Mouse (Mus musculus) heart, postnatal 14 days (tissue): ENCODE measurements around the gene Aff3. TPM values are rescaled to one million over a fixed set of nuclear protein-coding genes. Genes with fewer than 3 reads are reported as not detected.

Experiments
- DNase-seq, 2 experiments: peaks; one replicate each; pipeline ENCODE4 v3.0.0; 2021 to 2022
- intact Hi-C: fragments of 180-260 bp; cut with DNase I; formaldehyde crosslinking; loops from one replicate; pipeline ENCODE4 v1.15.1; 2025
- total RNA-seq, 2 experiments: library from RNA; stranded (reverse); gene quantifications; 2 replicates each; pipeline ENCODE4 v1.2.3; 2021

Aff3 gene
- total RNA-seq, 2 experiments from 2014 or later = 4.4 to 5.8 TPM

DNA sequence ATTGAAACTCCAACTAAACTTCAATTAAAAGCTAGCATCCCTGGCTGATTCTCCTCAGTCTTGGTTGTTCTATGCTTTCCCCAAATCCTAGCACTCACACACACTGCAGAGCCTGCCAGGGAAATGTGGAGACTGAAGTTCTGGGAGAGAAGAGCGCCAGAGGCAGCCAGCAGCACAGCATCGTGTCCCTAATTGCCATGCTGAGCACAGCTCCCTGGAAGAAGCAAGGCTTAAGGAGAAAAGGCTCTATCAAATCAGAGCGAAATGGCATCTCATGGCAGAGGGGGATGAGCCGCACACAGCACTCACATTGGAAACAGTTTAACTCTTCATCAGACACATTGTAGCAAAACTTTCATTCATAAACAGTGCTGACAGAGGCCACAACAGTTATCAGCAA is 254.3 kb downstream of the Aff3 start:
- intact Hi-C loops = no loop called here
- no peak for DNase-seq

DNA sequence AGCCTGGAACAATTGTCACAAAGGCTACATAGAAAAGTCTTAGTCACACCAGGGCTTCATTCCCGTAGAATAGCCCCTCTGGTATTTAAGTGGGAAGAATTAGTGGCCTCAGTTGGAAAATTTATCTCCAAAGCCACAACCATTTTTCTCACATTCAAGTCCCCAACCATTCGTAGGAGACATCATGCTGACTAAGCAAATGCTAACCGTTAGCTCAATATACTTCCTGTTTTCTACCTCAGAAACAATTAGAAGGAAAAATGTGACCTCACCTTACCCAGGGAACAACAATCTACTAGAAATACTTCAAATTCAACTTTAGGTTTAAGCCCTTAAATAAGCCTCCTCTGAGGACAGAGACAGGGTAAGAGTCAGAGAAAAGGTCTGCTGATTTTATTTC is 256.5 kb downstream of the Aff3 start:
- DNase-seq = no peak
- intact Hi-C loops = no loop called here

DNA sequence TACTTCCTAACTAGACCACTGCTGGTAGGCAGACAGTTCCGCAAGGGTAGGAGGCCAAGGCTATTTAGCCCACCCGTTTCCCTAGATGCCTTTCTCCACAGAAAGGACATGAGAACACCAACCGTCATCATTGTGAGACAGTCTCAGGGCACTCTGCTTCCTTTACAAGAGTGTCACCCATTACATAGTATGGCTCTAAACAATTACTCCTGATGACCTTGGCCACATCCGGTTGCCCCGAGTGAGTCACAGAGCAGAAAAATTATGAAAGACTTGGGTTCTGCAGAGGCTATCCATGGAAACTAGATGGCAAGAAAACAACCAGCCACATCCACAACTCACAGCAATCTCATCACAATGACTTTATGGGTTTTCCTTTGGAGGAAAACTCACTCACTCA is 261.0 kb downstream of the Aff3 start:
- intact Hi-C loops = no loop called here
- DNase-seq = no peak

DNA sequence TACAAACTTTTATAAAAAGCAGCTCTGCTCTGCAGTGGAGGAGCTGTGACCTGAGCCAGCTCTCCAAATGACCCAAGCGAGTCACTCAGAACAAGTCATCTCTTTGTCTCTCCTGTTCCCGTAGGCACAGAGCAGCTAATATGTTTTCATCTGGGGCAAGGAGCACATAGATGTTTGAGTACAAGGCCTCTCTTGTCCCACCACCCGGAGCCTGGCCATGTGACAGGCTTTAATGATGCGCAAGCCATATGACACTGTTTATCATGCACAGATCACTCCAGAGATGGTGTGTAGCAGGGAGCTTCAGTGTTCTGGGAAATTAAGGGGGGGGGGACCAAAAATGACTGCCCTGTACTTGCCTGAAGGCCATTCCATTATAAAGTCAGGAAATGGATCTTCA is 262.9 kb downstream of the Aff3 start:
- intact Hi-C loops = no loop called here
- DNase-seq = no peak

DNA sequence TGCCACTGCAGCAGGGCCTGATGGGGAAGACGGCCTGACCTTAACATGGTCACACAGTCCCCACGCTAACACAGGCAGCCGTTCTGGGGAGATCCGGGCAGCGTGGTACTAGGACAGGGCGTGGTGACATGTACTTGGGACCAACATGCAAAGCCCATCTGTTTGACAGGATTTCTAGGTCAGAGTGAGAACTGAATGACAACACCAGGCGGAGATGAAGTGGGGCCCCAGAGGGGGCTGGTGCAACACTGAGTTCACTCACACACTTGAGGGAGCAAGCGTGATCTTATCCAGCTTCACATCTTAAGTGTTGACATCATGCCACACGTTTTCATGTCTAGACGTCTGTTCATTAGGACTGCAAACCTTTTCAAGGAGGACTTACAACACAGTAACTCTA is 265.5 kb downstream of the Aff3 start:
- DNase-seq = peak in 1 of 2 experiments; percentile 7
- intact Hi-C loops = loop anchor here (10.0 kb wide), 1 partner anchor 226 kb away; no protein-coding TSS in a partner anchor

DNA sequence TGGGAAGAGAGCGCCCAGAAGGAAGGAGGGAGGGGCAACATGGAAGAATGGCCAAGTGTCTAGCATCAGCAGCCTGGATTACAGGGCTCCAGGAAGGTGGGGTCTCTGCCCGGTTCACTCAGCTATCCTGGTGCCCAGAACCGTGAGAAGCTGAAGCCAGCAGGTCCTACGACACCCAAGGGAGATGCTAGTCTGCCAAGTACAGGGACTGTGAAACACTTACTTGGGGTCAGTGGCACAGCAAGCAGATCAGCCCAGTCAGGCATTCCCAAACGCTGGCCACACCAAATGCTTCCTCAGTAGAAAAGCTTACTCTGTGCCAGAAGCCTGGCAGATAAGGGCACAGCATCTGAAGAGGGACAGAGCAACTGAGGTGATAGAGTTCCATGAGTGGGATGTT is 266.2 kb downstream of the Aff3 start:
- peak in 1 of 2 experiments; percentile 12 for DNase-seq
- intact Hi-C loops = loop anchor here (10.0 kb wide), 1 partner anchor 226 kb away; no protein-coding TSS in a partner anchor

DNA sequence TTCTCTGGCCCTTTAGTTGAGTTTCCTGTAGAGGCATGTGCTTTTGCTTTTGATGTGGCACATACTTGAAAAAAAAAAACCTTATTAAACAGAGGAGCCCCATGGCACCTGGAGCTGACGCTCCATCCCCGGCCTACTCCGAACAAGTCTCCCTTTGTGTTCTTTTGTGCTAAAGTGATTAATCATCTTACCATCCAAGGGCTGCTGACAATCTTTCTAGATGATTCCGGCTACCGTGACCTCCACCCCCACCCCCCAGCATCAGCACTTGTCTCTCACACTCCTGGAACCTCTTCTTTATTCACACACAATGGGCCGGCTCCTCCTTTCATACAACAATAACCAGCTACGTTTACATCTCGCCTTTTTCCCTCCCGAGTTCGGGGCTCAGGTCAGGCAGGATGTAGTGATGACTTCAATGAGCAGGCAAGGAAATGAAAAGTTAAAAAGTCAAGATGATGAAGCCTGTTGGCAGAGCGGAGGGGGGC is 269.5 kb downstream of the Aff3 start:
- intact Hi-C loops = loop anchor here (10.0 kb wide), 1 partner anchor 230 kb away; no protein-coding TSS in a partner anchor
- no peak for DNase-seq

DNA sequence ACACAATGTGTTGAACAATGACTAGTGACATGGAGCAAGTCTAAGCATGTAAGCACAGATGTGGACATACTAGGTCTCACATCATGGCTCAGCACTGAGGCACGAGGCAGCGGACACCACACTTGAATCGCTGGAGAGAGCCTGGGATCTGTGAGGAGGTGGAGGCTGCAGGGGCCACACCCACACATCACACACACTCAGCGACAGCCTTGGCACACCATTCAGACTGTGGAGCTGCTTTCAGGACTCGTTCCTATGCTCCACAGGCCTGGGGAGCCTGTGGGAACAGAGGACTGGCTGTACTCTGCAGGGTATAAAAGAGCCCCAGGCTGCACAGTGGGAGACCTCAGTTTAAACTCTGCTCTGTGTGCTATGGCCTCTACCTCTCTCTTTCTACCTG is 270.3 kb downstream of the Aff3 start:
- intact Hi-C loops = loop anchor here (5.0 to 10.0 kb wide), 4 partner anchors 168 to 393 kb away; no protein-coding TSS in a partner anchor
- DNase-seq = no peak

DNA sequence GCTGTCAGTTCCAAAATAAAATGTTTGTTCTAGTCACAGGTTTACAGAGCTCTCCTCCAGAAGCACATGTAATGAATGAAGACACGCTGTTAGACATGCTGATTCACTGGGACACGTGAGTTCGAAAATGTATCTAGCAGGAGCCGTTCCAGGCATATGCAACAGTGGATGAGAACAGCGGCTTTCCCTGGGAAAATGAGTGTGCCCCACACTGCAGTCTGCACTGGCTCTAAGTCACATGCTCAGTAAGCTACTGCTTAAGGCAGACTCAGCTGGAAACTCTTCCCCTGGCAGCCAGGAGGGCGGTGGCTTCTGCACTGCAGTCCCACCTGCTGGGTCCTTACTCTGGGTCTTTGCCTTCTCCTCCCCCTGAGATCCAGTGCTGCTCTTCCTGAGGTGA is 271.2 kb downstream of the Aff3 start:
- intact Hi-C loops = loop anchor here (1.0 to 10.0 kb wide), 5 partner anchors 169 to 394 kb away; no protein-coding TSS in a partner anchor
- no peak for DNase-seq

DNA sequence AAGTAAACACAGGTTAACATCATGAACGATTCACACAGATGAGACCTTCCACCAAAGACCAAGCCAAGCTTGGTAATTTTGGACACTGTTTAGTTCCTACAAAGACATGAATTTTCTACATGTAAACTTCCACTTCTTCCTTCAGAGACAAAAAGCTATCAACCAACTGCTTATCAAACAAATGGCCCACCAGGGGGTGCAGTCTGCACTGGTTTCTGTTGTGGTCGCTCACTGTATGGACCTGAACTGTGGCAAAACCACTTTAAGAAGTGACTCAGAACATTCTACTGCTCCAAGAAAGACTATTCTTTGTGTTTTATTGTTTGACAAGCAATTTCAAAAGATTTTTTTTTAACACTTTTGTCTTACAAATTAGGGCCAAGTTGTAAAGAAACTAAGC is 271.8 kb downstream of the Aff3 start:
- DNase-seq = peak; percentile 72 to 81
- intact Hi-C loops = loop anchor here (1.0 to 10.0 kb wide), 5 partner anchors 169 to 394 kb away; no protein-coding TSS in a partner anchor

DNA sequence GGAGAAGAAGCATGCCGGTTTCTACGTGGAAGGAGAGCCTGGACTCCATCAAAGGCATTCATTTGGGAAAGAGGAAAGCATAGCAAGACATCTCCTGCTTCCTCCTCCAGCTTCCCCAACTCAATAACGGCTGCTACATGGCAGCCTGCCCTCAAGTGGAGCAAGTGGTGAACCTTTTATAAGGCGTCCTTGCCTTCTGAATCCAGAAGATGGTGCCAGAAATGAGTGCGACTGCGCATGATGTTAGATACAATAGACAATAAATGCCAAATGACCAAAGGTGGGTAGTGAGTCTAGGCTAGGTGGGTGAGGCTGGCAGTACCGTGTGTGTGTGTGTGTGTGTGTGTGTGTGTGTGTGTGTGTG is 273.9 kb downstream of the Aff3 start:
- DNase-seq = peak in 1 of 2 experiments; percentile 17

DNA sequence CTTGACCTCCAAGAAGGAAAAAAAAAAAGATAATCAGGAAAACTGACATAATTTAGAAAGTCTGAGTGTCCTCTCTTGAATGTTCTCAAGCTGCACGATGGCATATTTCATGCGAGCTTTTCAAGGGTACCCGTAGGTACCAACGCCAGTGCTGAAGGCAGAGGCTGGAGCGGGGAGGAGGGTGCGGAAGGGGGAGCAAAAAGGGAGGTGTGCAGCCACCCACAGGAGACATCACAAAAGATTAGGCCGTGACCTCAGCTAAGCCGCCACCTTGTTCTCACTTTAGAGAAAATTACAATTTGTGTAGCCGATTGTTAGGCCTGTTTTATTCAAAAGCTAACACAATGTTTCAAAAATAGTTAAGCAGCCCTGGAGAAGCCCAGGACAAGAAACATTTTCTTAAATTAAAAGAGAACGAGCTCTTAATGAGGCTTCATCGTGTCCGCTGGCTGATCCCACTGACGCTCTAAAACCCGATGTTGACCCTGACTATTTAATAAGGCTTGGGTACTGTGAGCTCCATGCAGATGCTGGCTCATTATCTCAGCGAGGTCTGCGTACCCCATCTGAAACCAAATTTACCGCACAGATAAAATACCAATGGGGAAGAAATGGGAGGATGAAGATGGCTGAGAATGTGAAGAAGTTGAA is 274.4 kb downstream of the Aff3 start:
- no peak for DNase-seq
- intact Hi-C loops = loop anchor here (5.0 to 10.0 kb wide), 4 partner anchors 172 to 397 kb away; no protein-coding TSS in a partner anchor

More for the DNA sequence above, 273.9 kb downstream of the Aff3 start:
- intact Hi-C loops = loop anchor here (5.0 to 10.0 kb wide), 4 partner anchors 171 to 396 kb away; no protein-coding TSS in a partner anchor

DNA sequence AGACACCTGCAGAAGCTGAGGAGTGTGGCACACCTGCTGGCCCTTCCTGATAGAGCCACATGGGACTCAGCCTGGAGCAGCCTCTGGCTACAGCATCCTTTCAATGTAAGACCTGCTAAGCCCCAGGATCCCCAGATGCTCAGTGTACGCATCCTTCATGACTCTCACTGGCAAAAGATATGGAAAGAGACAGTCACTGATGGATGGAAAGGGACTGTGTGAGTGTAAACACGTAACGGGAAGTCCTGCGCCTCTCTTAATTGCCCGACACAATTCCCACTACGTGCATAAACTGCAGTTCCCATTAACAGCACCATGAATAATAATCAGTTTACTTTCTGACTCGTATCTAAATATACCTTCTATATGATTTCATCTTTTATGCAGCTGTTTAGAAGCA is 275.2 kb downstream of the Aff3 start:
- no peak for DNase-seq
- intact Hi-C loops = no loop called here

DNA sequence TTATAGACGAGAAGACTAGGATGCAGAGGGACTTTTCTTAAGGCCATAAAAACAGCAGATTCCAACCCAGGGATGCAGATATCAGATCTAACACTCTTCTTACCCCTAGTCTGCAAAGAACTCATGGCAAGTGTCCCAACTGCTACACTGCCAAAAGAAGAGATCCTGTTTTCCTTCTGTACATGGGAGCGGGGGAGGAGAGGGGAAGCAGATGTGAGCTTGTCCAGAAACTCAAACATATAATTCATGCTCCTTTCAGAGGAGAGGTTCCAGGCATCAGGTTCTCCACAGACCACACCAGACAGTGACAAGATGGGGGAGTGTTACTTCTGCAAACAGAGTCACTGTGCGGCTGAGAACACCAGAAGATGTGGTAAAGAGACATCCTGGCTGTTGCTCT is 276.3 kb downstream of the Aff3 start:
- peak in 1 of 2 experiments; percentile 21 for DNase-seq
- intact Hi-C loops = no loop called here

DNA sequence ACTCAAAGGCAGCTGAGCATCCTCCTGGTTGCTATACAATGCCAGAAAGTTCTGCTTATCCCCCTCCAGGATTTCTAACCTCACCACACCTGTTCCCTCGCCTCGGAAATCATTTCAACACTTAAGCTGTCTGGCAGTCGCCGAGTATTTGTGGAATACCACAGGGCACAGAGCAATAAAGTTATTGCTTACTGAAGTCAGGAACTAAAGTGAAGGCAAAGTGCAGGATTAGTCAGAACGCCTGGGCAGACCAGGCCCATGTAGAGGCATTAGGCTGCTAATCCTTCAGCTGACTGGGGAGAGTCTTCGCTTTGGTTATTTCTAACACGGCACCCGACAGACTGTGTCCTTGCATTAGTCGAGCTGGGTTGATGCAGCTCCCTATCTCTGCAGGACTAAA is 277.3 kb downstream of the Aff3 start:
- intact Hi-C loops = no loop called here

DNA sequence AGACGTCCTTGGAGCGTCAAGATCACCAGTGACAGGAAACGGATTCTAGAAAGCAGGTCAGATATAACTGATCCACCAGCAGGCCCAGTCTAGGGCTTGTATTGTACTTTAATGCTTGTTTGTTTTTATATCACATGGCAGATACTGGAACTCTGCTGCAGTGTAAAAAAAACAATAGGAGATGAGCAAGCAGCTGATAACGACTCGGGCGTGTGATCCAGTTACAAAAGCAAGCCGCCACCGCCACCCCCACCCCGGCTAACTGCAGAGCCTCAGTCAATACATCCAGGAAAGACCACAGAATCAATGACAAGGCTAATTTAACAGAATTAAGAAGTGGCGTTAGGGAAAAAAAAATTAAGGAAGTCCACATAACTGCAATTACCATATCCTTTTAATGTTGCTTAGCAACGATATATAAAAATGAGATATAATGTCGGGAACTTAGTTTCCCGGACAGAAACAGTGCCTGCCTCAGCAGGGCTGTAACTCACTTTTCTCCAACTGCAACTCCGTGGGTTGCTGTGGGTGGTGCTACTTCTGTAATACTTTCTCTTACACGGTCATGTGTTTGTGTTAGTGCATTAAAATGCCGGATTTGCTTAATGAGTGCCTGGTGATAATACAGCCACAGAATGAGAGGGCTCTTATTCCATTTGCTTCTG is 280.2 kb downstream of the Aff3 start:
- no peak for DNase-seq
- intact Hi-C loops = no loop called here

More for the DNA sequence above, 277.3 kb downstream of the Aff3 start:
- no peak for DNase-seq

DNA sequence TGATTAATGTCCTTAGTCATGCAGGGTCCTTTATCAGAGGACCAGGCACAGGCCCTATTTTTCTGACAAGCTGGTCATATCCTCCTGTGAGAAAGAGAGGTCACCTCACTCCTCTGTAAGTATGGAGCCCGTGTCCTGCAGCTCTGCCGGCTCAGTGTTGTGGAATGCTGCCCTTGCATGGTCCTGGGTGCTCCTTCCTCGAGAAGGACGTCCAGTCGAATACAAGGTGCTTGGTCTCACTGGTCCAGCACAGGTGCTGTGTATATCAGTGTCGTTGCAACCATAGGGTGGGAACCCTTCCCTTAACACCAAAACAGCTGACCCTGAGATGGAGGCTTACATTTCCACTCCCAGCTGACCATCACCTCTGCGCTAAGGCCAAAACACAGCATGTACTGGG is 280.7 kb downstream of the Aff3 start:
- no peak for DNase-seq
- intact Hi-C loops = no loop called here

DNA sequence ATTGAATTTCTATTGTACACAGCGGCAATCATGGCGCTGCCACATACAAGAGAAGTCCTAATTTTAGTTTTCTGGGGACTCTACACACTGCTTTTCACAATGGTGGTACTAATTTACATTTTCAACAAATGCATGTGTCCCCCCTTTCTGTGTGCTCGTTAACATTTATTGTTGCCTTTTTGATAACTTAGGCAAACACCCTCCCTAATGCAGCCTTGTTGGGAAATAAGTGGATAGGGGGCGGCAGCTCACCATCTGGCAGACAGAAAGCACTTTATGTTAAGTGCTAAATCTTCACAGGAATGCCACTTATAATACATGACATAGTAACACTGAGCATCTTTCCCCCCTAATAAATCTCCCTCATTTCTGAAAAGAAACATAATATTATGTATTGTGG is 282.1 kb downstream of the Aff3 start:
- no peak for DNase-seq
- intact Hi-C loops = no loop called here

DNA sequence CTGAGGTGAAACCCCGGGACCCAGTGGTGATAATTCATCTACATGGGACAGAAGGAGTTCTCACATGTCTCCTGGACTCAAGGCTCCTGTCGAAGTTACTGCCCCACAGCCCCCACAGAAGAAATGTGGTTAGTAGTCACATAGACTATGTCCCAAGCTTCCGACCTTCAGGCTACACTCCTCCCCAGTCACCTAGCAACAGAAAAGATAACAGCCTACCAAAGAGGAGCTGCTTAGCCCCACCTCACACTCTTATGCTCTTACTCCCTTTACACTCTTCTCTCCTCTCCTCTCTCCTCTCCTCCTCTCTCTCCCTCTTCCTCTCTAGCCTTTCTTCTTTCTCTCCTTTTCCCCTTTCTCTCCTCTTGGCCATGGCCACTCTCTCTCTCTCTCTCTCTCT is 286.8 kb downstream of the Aff3 start:
- no peak for DNase-seq
- intact Hi-C loops = loop anchor here (10.0 kb wide), 1 partner anchor 133 kb away; no protein-coding TSS in a partner anchor

DNA sequence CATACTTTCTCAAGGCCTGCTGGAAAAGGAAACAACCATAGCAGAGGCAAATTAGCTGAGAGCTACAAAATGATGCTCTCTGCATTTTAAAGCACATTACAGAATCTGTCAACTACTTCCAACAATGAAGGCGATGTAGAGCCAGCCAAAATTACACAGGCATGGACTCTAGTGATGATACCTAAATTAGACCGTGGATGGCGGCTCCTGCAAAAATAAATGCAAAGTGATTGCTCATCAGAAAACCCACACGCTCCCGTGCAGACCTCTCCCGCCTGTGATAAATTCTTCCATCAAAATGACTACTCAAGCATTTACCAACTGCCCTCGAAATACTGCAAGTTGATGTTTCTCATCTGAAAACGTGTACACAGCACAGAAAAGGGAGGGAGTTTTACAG is 295.6 kb downstream of the Aff3 start:
- no peak for DNase-seq
- intact Hi-C loops = no loop called here

DNA sequence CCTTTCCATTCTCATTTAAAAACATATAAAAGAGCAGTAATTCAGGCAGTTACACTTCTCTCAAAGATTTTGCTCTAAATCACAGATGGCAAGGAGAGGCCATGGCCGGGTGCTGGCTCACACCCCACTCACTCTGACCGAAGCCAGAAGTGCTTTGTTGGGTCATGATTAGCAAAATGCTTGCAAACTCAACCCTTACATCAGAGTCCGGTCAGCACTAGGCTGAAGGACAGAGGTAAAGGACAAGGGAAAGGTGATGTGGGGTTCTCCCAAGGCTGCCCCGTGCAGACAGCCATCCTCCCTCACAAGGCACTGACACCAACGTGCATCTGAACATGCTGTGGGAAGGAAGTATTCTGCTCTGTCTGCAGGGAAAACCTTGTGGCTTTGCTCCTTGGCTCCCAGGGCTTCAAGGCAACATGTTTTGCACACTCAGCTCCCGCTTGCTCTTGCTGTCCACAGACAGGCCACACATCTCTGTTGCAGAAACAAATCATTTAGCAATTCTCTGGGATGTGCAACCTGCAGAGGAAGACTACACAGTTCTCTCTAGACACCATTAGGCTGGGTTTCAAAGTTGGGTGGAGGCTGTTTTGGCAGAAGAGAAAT is 296.6 kb downstream of the Aff3 start:
- DNase-seq = peak in 1 of 2 experiments; percentile 15
- intact Hi-C loops = no loop called here
